Comparison of ENCODE assay signal across 8 mouse cellular contexts in the genomic region with DNA sequence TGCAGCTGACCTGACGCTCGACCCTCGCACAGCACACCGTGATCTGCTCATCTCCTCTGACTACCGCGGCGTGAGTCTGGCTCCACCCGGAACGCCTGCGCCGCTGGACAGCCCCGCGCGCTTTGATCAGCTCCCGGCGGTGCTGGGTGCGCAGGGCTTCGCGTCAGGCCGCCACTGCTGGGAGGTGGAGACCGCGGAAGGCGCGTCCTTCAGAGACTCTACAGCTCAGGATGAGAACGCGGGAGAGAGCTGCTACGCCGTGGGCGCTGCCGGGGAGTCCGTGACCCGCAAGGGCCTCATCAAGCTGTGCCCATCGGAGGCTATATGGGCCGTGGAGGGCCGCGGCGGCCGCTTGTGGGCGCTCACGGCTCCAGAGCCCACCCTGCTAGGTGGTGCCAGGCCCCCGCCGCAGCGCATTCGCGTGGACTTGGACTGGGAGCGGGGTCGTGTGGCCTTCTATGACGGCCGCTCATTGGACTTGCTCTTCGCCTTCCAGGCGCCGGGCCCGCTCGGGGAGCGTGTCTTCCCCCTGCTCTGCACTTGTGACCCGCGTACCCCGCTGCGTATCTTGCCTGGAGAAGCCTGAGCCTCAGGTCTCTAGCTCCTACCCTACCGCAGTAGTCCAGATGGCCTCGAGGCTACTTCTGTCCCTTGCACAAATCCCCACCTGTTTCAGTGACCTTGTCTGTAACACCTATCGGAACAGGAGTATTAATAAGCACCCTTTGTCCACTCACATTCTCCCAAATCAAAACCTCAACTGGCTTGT. TPM values are rescaled to one million over a fixed set of nuclear protein-coding genes. Genes with fewer than 3 reads are reported as not detected.
DNase-seq lines count a peak whose midpoint lies in the region; ATAC-seq and TF ChIP-seq lines count a peak whose summit lies in the region.

No protein-coding gene starts in this region.

- WGBS in intestine, embryonic 15.5 days: 2% methylated on average over 62 of the region's 62 CpGs
- under 1% methylated on average over 62 of the region's 62 CpGs for WGBS in limb, embryonic 13.5 days
- WGBS in midbrain, postnatal 0 days: under 1% methylated on average over 62 of the region's 62 CpGs

- H3K4me1 ChIP-seq in intestine, embryonic 15.5 days (replicated peaks): peaks cover 29% of the 10 kb centered on the region
- H3K4me1 ChIP-seq in limb, embryonic 13.5 days: peaks cover 45% of the 10 kb centered on the region
- peaks cover 4% of the 10 kb centered on the region; the same call in 1 of the 2 replicates for H3K4me1 ChIP-seq in midbrain, postnatal 0 days (ENCODE audit: insufficient read depth, low read length)

- peak; percentile 62 for TF ChIP-seq CTCF in midbrain, postnatal 0 days (IDR thresholded peaks at IDR 0.05)

- H3K9ac ChIP-seq in intestine, embryonic 15.5 days: peak overlapping the region; percentile 67
- peak overlapping the region; percentile 79 for H3K9ac ChIP-seq in limb, embryonic 13.5 days
- peak overlapping the region; percentile 70 for H3K9ac ChIP-seq in midbrain, postnatal 0 days (replicated peaks; ENCODE audit: low read length, poor library complexity, severe bottlenecking)

- no peak overlapping the region for H3K27ac ChIP-seq in intestine, embryonic 15.5 days
- H3K27ac ChIP-seq in limb, embryonic 13.5 days: no peak overlapping the region
- H3K27ac ChIP-seq in midbrain, postnatal 0 days (ENCODE audit: low read depth, low read length): peak overlapping the region; percentile 80

- peak; percentile 42 for ATAC-seq in intestine, embryonic 15.5 days
- ATAC-seq in limb, embryonic 13.5 days (ENCODE audit: low FRiP score, low read depth): no peak
- peak; percentile 49 for ATAC-seq in midbrain, postnatal 0 days (ENCODE audit: low FRiP score)

- H3K9me3 ChIP-seq in intestine, embryonic 15.5 days: no peaks in the 10 kb centered on the region
- no peaks in the 10 kb centered on the region for H3K9me3 ChIP-seq in limb, embryonic 13.5 days
- no peaks in the 10 kb centered on the region for H3K9me3 ChIP-seq in midbrain, postnatal 0 days (ENCODE audit: low read length)

- H3K36me3 ChIP-seq in intestine, embryonic 15.5 days: peaks cover 4% of the 10 kb centered on the region; the same call in 1 of the 2 replicates
- H3K36me3 ChIP-seq in limb, embryonic 13.5 days: peaks cover 19% of the 10 kb centered on the region
- H3K36me3 ChIP-seq in midbrain, postnatal 0 days (ENCODE audit: insufficient read depth, low read length): peaks cover 8% of the 10 kb centered on the region

- peak overlapping the region; percentile 52 for H3K4me3 ChIP-seq in intestine, embryonic 15.5 days (replicated peaks)
- peak overlapping the region; percentile 55 for H3K4me3 ChIP-seq in limb, embryonic 13.5 days
- H3K4me3 ChIP-seq in midbrain, postnatal 0 days (ENCODE audit: low read depth, low read length): peak overlapping the region; percentile 48

- DNase-seq in urinary bladder, adult 2 months (ENCODE audit: low spot score): peak; percentile 34
- DNase-seq in urinary bladder, postnatal 10 days (ENCODE audit: low spot score): no peak
- DNase-seq in embryo, embryonic 10 days (ENCODE audit: low spot score): peak; percentile 63
- DNase-seq in gastrocnemius, postnatal 25 days: peak; percentile 37
- DNase-seq in midbrain, postnatal 0 days (ENCODE audit: low spot score): peak; percentile 70
- peak; percentile 47 for DNase-seq in thymus, postnatal 14 days

- peaks cover 32% of the 10 kb centered on the region for H3K27me3 ChIP-seq in intestine, embryonic 15.5 days (replicated peaks)
- H3K27me3 ChIP-seq in limb, embryonic 13.5 days: peaks cover 60% of the 10 kb centered on the region
- peaks cover 18% of the 10 kb centered on the region for H3K27me3 ChIP-seq in midbrain, postnatal 0 days (ENCODE audit: insufficient read depth, low read length)

- peak overlapping the region; percentile 99 for H3K4me2 ChIP-seq in intestine, embryonic 15.5 days (replicated peaks)
- peak overlapping the region; percentile 96 for H3K4me2 ChIP-seq in limb, embryonic 13.5 days (replicated peaks)
- H3K4me2 ChIP-seq in midbrain, postnatal 0 days (ENCODE audit: low read depth, low read length, poor library complexity, severe bottlenecking): peak overlapping the region; percentile 95

RNA-seq across cellular contexts. Expression of gene Ppp1r11, which starts 4.3 kb away (rescaled TPM):
- polyA plus RNA-seq in urinary bladder, adult 2 months (2012; rRNA removed): 114 and 122 TPM in 2 replicates
- total RNA-seq in gastrocnemius, postnatal 25 days (2021): 10 to 100 TPM; 47.3 to 64.5 TPM
- polyA plus RNA-seq in intestine, embryonic 15.5 days (2015; fragmentation: Nextera tagmentation; extraction: Ambion mirVana): 95.4 and 99.5 TPM in 2 replicates
- 115 and 118 TPM in 2 replicates for polyA plus RNA-seq in limb, embryonic 13.5 days (2015; fragmentation: Nextera tagmentation; extraction: Ambion mirVana)
- total RNA-seq in midbrain, postnatal 0 days (2014; rRNA removed): 54.0 and 64.5 TPM in 2 replicates
- polyA plus RNA-seq in midbrain, postnatal 0 days (2015; fragmentation: Nextera tagmentation; extraction: Ambion mirVana): 143 and 166 TPM in 2 replicates

RNA-seq across cellular contexts. Expression of gene Rnf39, which starts 4.5 kb away (rescaled TPM):
- 8.9 and 11.0 TPM in 2 replicates for polyA plus RNA-seq in urinary bladder, adult 2 months (2012; rRNA removed)
- under 1 TPM in 1 of 2 experiments, not detected in 1; 0.38 TPM for total RNA-seq in gastrocnemius, postnatal 25 days (2021)
- 1.7 and 1.8 TPM in 2 replicates for polyA plus RNA-seq in intestine, embryonic 15.5 days (2015; fragmentation: Nextera tagmentation; extraction: Ambion mirVana)
- polyA plus RNA-seq in limb, embryonic 13.5 days (2015; fragmentation: Nextera tagmentation; extraction: Ambion mirVana): 1.4 and 1.5 TPM in 2 replicates
- total RNA-seq in midbrain, postnatal 0 days (2014; rRNA removed): 3.9 TPM in 2 replicates
- polyA plus RNA-seq in midbrain, postnatal 0 days (2015; fragmentation: Nextera tagmentation; extraction: Ambion mirVana): 2.8 and 3.3 TPM in 2 replicates

RNA-seq across cellular contexts. Expression of gene Znrd1, which starts 11.1 kb away (rescaled TPM):
- 38.3 and 39.6 TPM in 2 replicates for polyA plus RNA-seq in urinary bladder, adult 2 months (2012; rRNA removed)
- 10 to 100 TPM; 18.0 to 20.6 TPM for total RNA-seq in gastrocnemius, postnatal 25 days (2021)
- 69.5 and 76.3 TPM in 2 replicates for polyA plus RNA-seq in intestine, embryonic 15.5 days (2015; fragmentation: Nextera tagmentation; extraction: Ambion mirVana)
- polyA plus RNA-seq in limb, embryonic 13.5 days (2015; fragmentation: Nextera tagmentation; extraction: Ambion mirVana): 111 and 117 TPM in 2 replicates
- 31.6 and 37.1 TPM in 2 replicates for total RNA-seq in midbrain, postnatal 0 days (2014; rRNA removed)
- 42.4 and 43.7 TPM in 2 replicates for polyA plus RNA-seq in midbrain, postnatal 0 days (2015; fragmentation: Nextera tagmentation; extraction: Ambion mirVana)

RNA-seq across cellular contexts. Expression of gene Znrd1as, which starts 11.2 kb away (rescaled TPM):
- 15.9 and 17.0 TPM in 2 replicates for polyA plus RNA-seq in urinary bladder, adult 2 months (2012; rRNA removed)
- 10 to 100 TPM; 13.7 to 15.1 TPM for total RNA-seq in gastrocnemius, postnatal 25 days (2021)
- 6.3 TPM in 2 replicates for polyA plus RNA-seq in intestine, embryonic 15.5 days (2015; fragmentation: Nextera tagmentation; extraction: Ambion mirVana)
- polyA plus RNA-seq in limb, embryonic 13.5 days (2015; fragmentation: Nextera tagmentation; extraction: Ambion mirVana): 5.7 and 5.8 TPM in 2 replicates
- total RNA-seq in midbrain, postnatal 0 days (2014; rRNA removed): 2.1 and 3.5 TPM in 2 replicates
- polyA plus RNA-seq in midbrain, postnatal 0 days (2015; fragmentation: Nextera tagmentation; extraction: Ambion mirVana): 2.8 and 3.0 TPM in 2 replicates

RNA-seq across cellular contexts. Expression of gene 2410137M14Rik, which starts 33.8 kb away (rescaled TPM):
- polyA plus RNA-seq in urinary bladder, adult 2 months (2012; rRNA removed): 0.30 and 0.56 TPM in 2 replicates
- not detected for total RNA-seq in gastrocnemius, postnatal 25 days (2021)
- polyA plus RNA-seq in intestine, embryonic 15.5 days (2015; fragmentation: Nextera tagmentation; extraction: Ambion mirVana): not detected in 2 replicates
- polyA plus RNA-seq in limb, embryonic 13.5 days (2015; fragmentation: Nextera tagmentation; extraction: Ambion mirVana): not detected in 2 replicates
- total RNA-seq in midbrain, postnatal 0 days (2014; rRNA removed): not detected in 2 replicates
- polyA plus RNA-seq in midbrain, postnatal 0 days (2015; fragmentation: Nextera tagmentation; extraction: Ambion mirVana): 0.39 and 0.52 TPM in 2 replicates
